Mouse (Mus musculus): ENCODE measurements at regions not wholly inside any gene's neighbourhood (a gene's known extent, or its start where the extent isn't known, plus 50 kb on each side); places are given as distances from the start of the nearest gene placed in this dataset.
A peak's percentile ranks its signal among the peaks of the same experiment; 100 is the strongest.

GRCm38 (mm10) chr13:72937246-72937645, 308.6 kb downstream of the Irx2 start:
- DNase-seq (no peak), ATAC-seq (ENCODE audit: insufficient read depth) (no peak)
- Histone ChIP-seq H3K4me3 (ENCODE audit: low read depth, low read length) (no peak overlapping the region), H3K9me3 (ENCODE audit: low read depth, low read length) (no peaks in the 10 kb centered on the region), H3K4me2 (no peak overlapping the region), H3K27me3 (ENCODE audit: insufficient read depth, low read length) (no peaks in the 10 kb centered on the region), H3K27ac (ENCODE audit: low read depth) (no peak overlapping the region), H3K9ac (no peak overlapping the region), H3K4me1 (ENCODE audit: insufficient read depth) (no peaks in the 10 kb centered on the region), H3K36me3 (ENCODE audit: insufficient read depth) (no peaks in the 10 kb centered on the region)
- TF ChIP-seq CTCF (IDR thresholded peaks at IDR 0.05; ENCODE audit: low read depth): no peak
- 64% methylated on average over 4 of the region's 4 CpGs for WGBS

- H3K4me1 ChIP-seq (ENCODE audit: insufficient read depth): no peaks in the 10 kb centered on the region
- no peaks in the 10 kb centered on the region for H3K36me3 ChIP-seq (ENCODE audit: insufficient read depth)
- no peaks in the 10 kb centered on the region for H3K27me3 ChIP-seq (ENCODE audit: insufficient read depth, low read length)
- no peak for TF ChIP-seq CTCF (IDR thresholded peaks at IDR 0.05; ENCODE audit: low read depth)
- no peak overlapping the region for H3K9ac ChIP-seq
- H3K4me2 ChIP-seq: no peak overlapping the region
- H3K27ac ChIP-seq (ENCODE audit: low read depth): no peak overlapping the region
- ATAC-seq (ENCODE audit: insufficient read depth) (no peak), DNase-seq (peak; percentile 2)
- no peak overlapping the region for H3K4me3 ChIP-seq (ENCODE audit: low read depth, low read length)
- 26% methylated on average over 13 of the region's 13 CpGs for WGBS
- no peaks in the 10 kb centered on the region for H3K9me3 ChIP-seq (ENCODE audit: low read depth, low read length)
Observed at GRCm38 (mm10) chr13:72938156-72938874, 309.7 kb downstream of the Irx2 start.

GRCm38 (mm10) chr13:72947374-72948165, 312.7 kb upstream of the Irx4 start:
- Histone ChIP-seq H3K9me3 (ENCODE audit: low read depth, low read length) (no peaks in the 10 kb centered on the region), H3K27me3 (ENCODE audit: insufficient read depth, low read length) (no peaks in the 10 kb centered on the region), H3K4me3 (ENCODE audit: low read depth, low read length) (no peak overlapping the region), H3K36me3 (ENCODE audit: insufficient read depth) (no peaks in the 10 kb centered on the region), H3K4me1 (ENCODE audit: insufficient read depth) (no peaks in the 10 kb centered on the region), H3K4me2 (no peak overlapping the region), H3K9ac (no peak overlapping the region), H3K27ac (ENCODE audit: low read depth) (no peak overlapping the region)
- 63% methylated on average over 7 of the region's 7 CpGs for WGBS
- no peak for DNase-seq
- no peak for TF ChIP-seq CTCF (IDR thresholded peaks at IDR 0.05; ENCODE audit: low read depth)
- ATAC-seq (ENCODE audit: insufficient read depth): no peak

GRCm38 (mm10) chr13:72958616-72959518, 301.4 kb upstream of the Irx4 start:
- DNase-seq (peak; percentile 3), ATAC-seq (ENCODE audit: insufficient read depth) (0 out of 2 replicates have a peak, but pooled peaks have one; percentile 17)
- H3K9ac ChIP-seq: no peak overlapping the region
- H3K36me3 ChIP-seq (ENCODE audit: insufficient read depth): no peaks in the 10 kb centered on the region
- no peak overlapping the region for H3K4me2 ChIP-seq
- H3K4me1 ChIP-seq (ENCODE audit: insufficient read depth): no peaks in the 10 kb centered on the region
- no peak for TF ChIP-seq CTCF (IDR thresholded peaks at IDR 0.05; ENCODE audit: low read depth)
- 28% methylated on average over 15 of the region's 15 CpGs for WGBS
- H3K9me3 ChIP-seq (ENCODE audit: low read depth, low read length): no peaks in the 10 kb centered on the region
- no peak overlapping the region for H3K4me3 ChIP-seq (ENCODE audit: low read depth, low read length)
- H3K27ac ChIP-seq (ENCODE audit: low read depth): no peak overlapping the region
- H3K27me3 ChIP-seq (ENCODE audit: insufficient read depth, low read length): no peaks in the 10 kb centered on the region

GRCm38 (mm10) chr13:72961291-72961690, 299.0 kb upstream of the Irx4 start:
- Histone ChIP-seq H3K9me3 (ENCODE audit: low read depth, low read length) (no peaks in the 10 kb centered on the region), H3K27me3 (ENCODE audit: insufficient read depth, low read length) (no peaks in the 10 kb centered on the region), H3K4me2 (no peak overlapping the region), H3K9ac (no peak overlapping the region), H3K4me3 (ENCODE audit: low read depth, low read length) (no peak overlapping the region), H3K36me3 (ENCODE audit: insufficient read depth) (no peaks in the 10 kb centered on the region), H3K4me1 (ENCODE audit: insufficient read depth) (no peaks in the 10 kb centered on the region), H3K27ac (ENCODE audit: low read depth) (no peak overlapping the region)
- TF ChIP-seq CTCF (IDR thresholded peaks at IDR 0.05; ENCODE audit: low read depth): no peak
- no peak for DNase-seq
- ATAC-seq (ENCODE audit: insufficient read depth): no peak
- 82% methylated on average over 3 of the region's 3 CpGs for WGBS

- ATAC-seq (ENCODE audit: insufficient read depth): no peak
- no peak for TF ChIP-seq CTCF (IDR thresholded peaks at IDR 0.05; ENCODE audit: low read depth)
- Histone ChIP-seq H3K4me2 (no peak overlapping the region), H3K27me3 (ENCODE audit: insufficient read depth, low read length) (no peaks in the 10 kb centered on the region), H3K27ac (ENCODE audit: low read depth) (no peak overlapping the region), H3K4me1 (ENCODE audit: insufficient read depth) (no peaks in the 10 kb centered on the region), H3K9ac (no peak overlapping the region), H3K4me3 (ENCODE audit: low read depth, low read length) (no peak overlapping the region), H3K9me3 (ENCODE audit: low read depth, low read length) (no peaks in the 10 kb centered on the region), H3K36me3 (ENCODE audit: insufficient read depth) (no peaks in the 10 kb centered on the region)
- DNase-seq: no peak
- 67% methylated on average over 4 of the region's 4 CpGs for WGBS
Observed at GRCm38 (mm10) chr13:72972165-72972564, 288.1 kb upstream of the Irx4 start.

All from lung, embryonic 14.5 days (tissue).